Mouse (Mus musculus) kidney, postnatal 0 days (tissue): Measurements from ENCODE around the gene Spon1. TPM values are rescaled to one million over a fixed set of nuclear protein-coding genes. Genes with fewer than 3 reads are reported as not detected.

Experiments used
- ATAC-seq: fragments of 200-750 bp; cut with Nextera tagmentation; replicated peaks from 2 replicates; pipeline ENCODE4 v1.8.0; 2017; ENCODE audit warnings: low read depth, moderate number of reproducible peaks, moderate TSS enrichment, moderate library complexity; ENCODE audit not compliant: low FRiP score
- DNase-seq: peaks from one replicate; pipeline ENCODE4 v3.0.0-alpha.2; 2016; ENCODE audit warnings: low spot score
- H3K27ac ChIP-seq: fragments of 300-500 bp; sonication (generic); 2 replicates; pipeline ENCODE4 v1.5.1; 2014; ENCODE audit warnings: mild to moderate bottlenecking
- H3K27me3 ChIP-seq: fragments of 300-500 bp; sonication (generic); 2 replicates; pipeline ENCODE4 v1.6.1; 2014; ENCODE audit warnings: low read length, mixed read lengths; ENCODE audit not compliant: insufficient read depth
- H3K36me3 ChIP-seq: fragments of 300-500 bp; sonication (generic); 2 replicates; pipeline ENCODE4 v1.6.1; 2014; ENCODE audit warnings: low read length, mixed read lengths; ENCODE audit not compliant: insufficient read depth
- H3K4me1 ChIP-seq: fragments of 300-500 bp; sonication (generic); replicated peaks from 2 replicates; pipeline ENCODE4 v1.6.1; 2014; ENCODE audit warnings: antibody characterized with exemption, low read length, mixed read lengths; ENCODE audit not compliant: insufficient read depth
- H3K4me2 ChIP-seq: fragments of 300-500 bp; sonication (generic); 2 replicates; pipeline ENCODE4 v1.6.1; 2014; ENCODE audit warnings: mild to moderate bottlenecking, low read length, moderate library complexity, mixed read lengths
- H3K4me3 ChIP-seq: fragments of 300-500 bp; sonication (generic); replicated peaks from 2 replicates; pipeline ENCODE4 v1.5.1; 2014; ENCODE audit warnings: low read depth, low read length
- H3K9ac ChIP-seq: fragments of 300-500 bp; sonication (generic); 2 replicates; pipeline ENCODE4 v1.6.1; 2014; ENCODE audit warnings: low read depth, low read length
- H3K9me3 ChIP-seq: fragments of 300-500 bp; sonication (generic); replicated peaks from 2 replicates; pipeline ENCODE4 v1.6.1; 2016; ENCODE audit warnings: low read length, inconsistent platforms, mixed read lengths
- CTCF ChIP-seq: IDR thresholded peaks from 2 replicates; pipeline ENCODE4 v1.5.1; 2016; ENCODE audit warnings: antibody characterized with exemption, low read depth, mild to moderate bottlenecking, moderate library complexity
- WGBS: fragments of 180-500 bp; shearing (Covaris S2); extraction: QIAGEN DNeasy Blood & Tissue Kit; methylation state at CpG from one replicate; pipeline ENCODE4 v1.1.7; 2014; 5-methylcytosine and 5-hydroxymethylcytosine counted together
- polyA plus RNA-seq: library from polyadenylated mRNA; unstranded; fragments of >200 nt; fragmentation: Nextera tagmentation; extraction: Ambion mirVana; gene quantifications from 2 replicates; pipeline ENCODE4 v1.2.1, GENCODE M21; 2015

Spon1 gene
- polyA plus RNA-seq, 1 experiment from 2014 or later, result 12.1 TPM

DNA sequence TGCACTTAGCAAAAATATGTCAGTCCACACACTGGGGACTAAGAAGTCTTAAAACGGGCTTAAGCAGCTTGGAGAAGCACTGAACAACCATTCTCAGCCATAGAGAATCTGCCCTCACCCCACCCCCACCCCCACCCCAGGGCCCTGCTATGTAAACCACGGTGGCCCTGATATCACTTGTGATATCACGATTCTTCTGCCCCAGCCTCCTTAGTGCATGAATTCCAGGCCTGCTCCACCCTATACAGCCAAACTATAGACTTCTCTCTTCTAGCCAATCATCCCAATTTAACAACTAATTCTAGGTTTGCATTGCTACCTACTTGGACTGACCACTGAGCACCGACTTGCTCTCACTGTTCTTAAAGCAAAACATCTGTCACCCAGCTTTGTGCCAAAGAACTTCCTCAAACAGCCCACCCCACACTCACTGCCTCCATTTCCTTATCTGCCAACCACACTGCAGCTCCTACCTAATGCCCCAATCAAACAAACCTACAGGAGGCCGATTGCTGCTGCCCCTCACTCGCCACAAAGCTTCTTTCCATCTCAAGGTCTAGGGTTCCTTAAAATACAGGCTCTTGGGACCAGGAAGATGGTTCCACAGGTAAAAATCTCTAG, 278.2 kb downstream of the Spon1 start:
- Histone ChIP-seq H3K4me3 (no peak overlapping the region), H3K4me1 (no peaks in the 10 kb centered on the region), H3K27ac (no peak overlapping the region), H3K9me3 (no peaks in the 10 kb centered on the region), H3K27me3 (no peaks in the 10 kb centered on the region), H3K9ac (no peak overlapping the region), H3K36me3 (peaks cover 9% of the 10 kb centered on the region; the same call in 1 of the 2 replicates), H3K4me2 (no peak overlapping the region)
- no peak for TF ChIP-seq CTCF
- 78% methylated on average over 6 of the region's 6 CpGs for WGBS
- ATAC-seq (no peak), DNase-seq (no peak)

GRCm38 (mm10) chr7:114045814-114046213, 280.0 kb downstream of the Spon1 start:
- no peaks in the 10 kb centered on the region for H3K4me1 ChIP-seq
- H3K36me3 ChIP-seq, result peaks cover 9% of the 10 kb centered on the region; the same call in 1 of the 2 replicates
- no peak overlapping the region for H3K27ac ChIP-seq
- DNase-seq (no peak), ATAC-seq (no peak)
- TF ChIP-seq CTCF, result no peak
- 61% methylated on average over 2 of the region's 2 CpGs for WGBS
- H3K4me2 ChIP-seq, result no peak overlapping the region
- H3K27me3 ChIP-seq, result no peaks in the 10 kb centered on the region
- no peak overlapping the region for H3K4me3 ChIP-seq
- no peaks in the 10 kb centered on the region for H3K9me3 ChIP-seq
- H3K9ac ChIP-seq, result no peak overlapping the region

- no peak for TF ChIP-seq CTCF
- peaks cover 19% of the 10 kb centered on the region; the same call in 1 of the 2 replicates for H3K36me3 ChIP-seq
- 71% methylated on average over 4 of the region's 4 CpGs for whole genome bisulfite sequencing
- DNase-seq (no peak), ATAC-seq (no peak)
- no peak overlapping the region for H3K9ac ChIP-seq
- no peak overlapping the region for H3K27ac ChIP-seq
- H3K4me3 ChIP-seq, result no peak overlapping the region
- H3K9me3 ChIP-seq, result no peaks in the 10 kb centered on the region
- H3K4me1 ChIP-seq, result no peaks in the 10 kb centered on the region
- no peaks in the 10 kb centered on the region for H3K27me3 ChIP-seq
- no peak overlapping the region for H3K4me2 ChIP-seq
These were observed 287.9 kb downstream of the Spon1 start for GRCm38 (mm10) chr7:114053720-114054119.

GRCm38 (mm10) chr7:114058166-114058565, 292.4 kb downstream of the Spon1 start:
- 91% methylated on average over 16 of the region's 16 CpGs for WGBS
- Histone ChIP-seq H3K4me1 (no peaks in the 10 kb centered on the region), H3K36me3 (peaks cover 13% of the 10 kb centered on the region; the same call in 1 of the 2 replicates), H3K27me3 (no peaks in the 10 kb centered on the region), H3K9me3 (no peaks in the 10 kb centered on the region), H3K9ac (no peak overlapping the region), H3K4me3 (no peak overlapping the region), H3K4me2 (no peak overlapping the region), H3K27ac (no peak overlapping the region)
- TF ChIP-seq CTCF, result no peak
- ATAC-seq (no peak), DNase-seq (no peak)

GRCm38 (mm10) chr7:114058927-114059441, 293.2 kb downstream of the Spon1 start:
- no peak overlapping the region for H3K4me3 ChIP-seq
- DNase-seq (no peak), ATAC-seq (no peak)
- peaks cover 11% of the 10 kb centered on the region; the same call in 1 of the 2 replicates for H3K36me3 ChIP-seq
- no peaks in the 10 kb centered on the region for H3K9me3 ChIP-seq
- no peaks in the 10 kb centered on the region for H3K27me3 ChIP-seq
- 61% methylated on average over 6 of the region's 6 CpGs for WGBS
- no peaks in the 10 kb centered on the region for H3K4me1 ChIP-seq
- no peak overlapping the region for H3K27ac ChIP-seq
- no peak overlapping the region for H3K4me2 ChIP-seq
- no peak overlapping the region for H3K9ac ChIP-seq
- TF ChIP-seq CTCF, result no peak

DNA sequence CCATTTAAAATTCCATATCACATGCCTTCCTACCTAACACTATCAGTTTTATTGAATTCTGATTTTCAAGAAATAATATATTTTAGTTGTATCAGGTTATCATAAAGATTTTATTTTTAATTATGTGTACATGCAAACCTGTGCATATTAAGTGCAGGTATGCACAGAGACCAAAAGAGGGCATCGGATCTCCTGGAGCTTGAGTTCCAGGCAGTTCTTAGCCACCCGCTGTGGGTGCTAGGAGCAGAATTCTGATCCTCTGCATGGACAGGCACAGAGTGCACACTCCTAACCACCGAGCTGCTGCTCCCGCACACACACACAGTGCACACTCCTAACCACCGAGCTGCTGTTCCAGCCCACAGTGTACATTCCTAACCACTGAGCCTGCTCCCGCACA, 294.6 kb downstream of the Spon1 start:
- Histone ChIP-seq H3K4me3 (no peak overlapping the region), H3K9me3 (no peaks in the 10 kb centered on the region), H3K27ac (no peak overlapping the region), H3K9ac (no peak overlapping the region), H3K27me3 (no peaks in the 10 kb centered on the region), H3K36me3 (peaks cover 9% of the 10 kb centered on the region; the same call in 1 of the 2 replicates), H3K4me2 (no peak overlapping the region), H3K4me1 (0 out of 2 replicates have a peak, but pooled peaks cover 3% of the 10 kb centered on the region)
- 97% methylated on average over 6 of the region's 6 CpGs for WGBS
- no peak for TF ChIP-seq CTCF
- ATAC-seq, result no peak
- DNase-seq, result no peak

- Histone ChIP-seq H3K4me3 (no peak overlapping the region), H3K9me3 (no peaks in the 10 kb centered on the region), H3K36me3 (no peaks in the 10 kb centered on the region), H3K9ac (no peak overlapping the region), H3K4me1 (peaks cover 14% of the 10 kb centered on the region), H3K27ac (no peak overlapping the region), H3K27me3 (no peaks in the 10 kb centered on the region), H3K4me2 (no peak overlapping the region)
- WGBS, result 86% methylated on average over 1 of the region's 1 CpGs
- ATAC-seq (no peak), DNase-seq (no peak)
- no peak for TF ChIP-seq CTCF
These were observed 296.7 kb downstream of the Spon1 start for GRCm38 (mm10) chr7:114062451-114062850.
